Mouse (Mus musculus): ENCODE results near the gene 4921511C20Rik. TPM values are rescaled to one million over a fixed set of nuclear protein-coding genes. Genes with fewer than 3 reads are reported as not detected.

Gene 4921511C20Rik
- not detected in 2 replicates for polyA plus RNA-seq (2012; rRNA removed)

DNA sequence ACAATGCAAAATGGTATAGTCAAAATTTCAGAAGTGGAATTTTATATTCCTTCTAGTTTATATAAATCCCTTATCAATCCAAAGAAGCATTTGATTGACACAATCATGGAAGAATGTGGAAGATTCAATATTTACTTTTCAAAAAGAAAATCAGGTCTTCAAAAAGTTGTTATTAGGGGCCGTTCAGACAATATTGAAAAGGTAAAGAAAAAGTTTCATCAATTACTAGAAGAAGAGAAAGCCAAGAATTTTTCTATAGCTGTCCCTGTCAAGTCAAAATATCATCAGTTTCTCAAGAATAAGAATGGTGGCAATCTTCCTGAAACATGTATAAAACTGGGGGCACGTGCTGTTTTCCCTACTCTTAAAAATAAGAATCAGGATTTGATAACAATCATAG, at the start of gene 4921511C20Rik:
Gene 4921511C20Rik, plus strand, starts transcription at position 301 of the 400 bp plus-strand sequence.

All from central nervous system, embryonic 14 days (tissue).